Mouse (Mus musculus) liver, postnatal 0 days (tissue): Measurements from ENCODE around the gene Fitm2.

ENCODE experiments used
- CTCF ChIP-seq: sonication (generic); IDR thresholded peaks from 2 replicates; pipeline ENCODE4 v1.5.1; 2016; ENCODE audit warnings: antibody characterized with exemption, low read depth
- EP300 ChIP-seq: IDR thresholded peaks from 2 replicates; pipeline ENCODE4 v1.6.1; 2016; ENCODE audit warnings: antibody characterized with exemption, low read depth, mild to moderate bottlenecking

DNA sequence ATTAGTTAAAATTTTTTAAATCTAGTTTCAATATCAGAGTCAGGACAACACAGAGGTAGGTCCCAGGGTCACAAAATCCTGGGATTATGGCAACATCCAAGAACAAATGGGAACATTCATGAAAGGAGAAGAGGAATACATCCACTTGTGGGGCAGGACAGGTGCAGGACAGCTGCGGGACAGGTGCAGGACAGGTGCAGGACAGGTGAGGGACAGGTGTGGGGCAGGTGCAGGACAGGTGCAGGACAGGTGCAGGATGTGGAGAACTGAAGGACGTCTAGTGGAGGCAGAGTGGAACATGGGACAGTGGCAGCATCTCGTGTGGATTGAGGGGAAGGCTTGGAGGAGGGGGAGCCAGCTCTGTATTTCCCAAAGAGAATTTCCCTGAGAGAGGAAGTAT lies 23.2 kb downstream of the Fitm2 start:
- no peak for TF ChIP-seq CTCF
- TF ChIP-seq EP300: no peak
